Mouse (Mus musculus) retina, postnatal 7 days (tissue): ENCODE data around the gene 1110002E22Rik.
A peak's percentile ranks its signal among the peaks of the same experiment; 100 is the strongest.

Experiments
- DNase-seq: peaks from one replicate; pipeline ENCODE4 v3.0.0-alpha.2; 2012; ENCODE audit warnings: low read depth, low spot score

The 1110002E22Rik gene

DNA sequence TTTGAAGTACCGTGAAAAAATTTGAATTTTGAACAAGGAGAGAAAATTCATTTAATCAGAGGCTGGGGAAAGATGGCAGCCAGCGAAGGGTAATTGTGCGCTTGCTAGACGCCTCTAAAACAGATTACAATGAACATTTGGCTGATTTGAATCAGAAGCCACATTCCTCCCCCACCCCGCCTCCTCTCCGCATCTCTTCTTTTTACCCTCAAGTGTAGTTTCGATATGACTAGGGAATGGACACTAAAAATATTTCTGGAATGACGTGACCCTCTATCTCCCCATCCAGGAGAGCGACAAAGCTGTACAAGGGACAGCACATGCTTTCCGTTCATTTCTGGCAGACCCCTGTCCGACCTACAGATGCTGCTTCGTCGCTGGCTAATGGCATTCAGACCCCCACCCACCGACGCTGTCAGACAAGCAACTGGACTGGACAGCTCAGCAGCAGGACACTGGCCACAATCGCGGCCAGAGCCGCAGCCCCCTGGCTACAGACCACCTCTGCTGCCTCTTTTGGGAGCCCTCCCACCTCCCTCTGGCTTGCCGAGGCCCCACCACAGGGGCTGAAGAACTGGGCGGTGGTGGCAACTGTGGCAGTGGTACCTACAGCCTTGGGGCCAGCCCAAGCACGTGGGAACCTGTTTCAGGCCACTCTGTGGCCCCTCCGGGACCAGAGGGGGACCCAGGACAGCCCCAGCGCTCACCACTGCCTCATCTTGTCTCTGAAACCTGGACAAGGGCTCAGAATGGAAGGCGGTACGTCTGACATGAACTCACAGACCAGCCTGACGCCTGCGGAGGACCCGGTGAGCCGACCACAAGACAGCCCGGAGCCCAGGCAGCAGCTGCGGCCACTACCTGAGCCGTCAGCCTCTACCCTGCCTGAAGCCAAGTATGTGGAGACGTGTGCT is at the start of gene 1110002E22Rik:
Gene 1110002E22Rik, plus strand, starts transcription at position 321 of the 914 bp plus-strand sequence.
- DNase-seq, result no peak

DNA sequence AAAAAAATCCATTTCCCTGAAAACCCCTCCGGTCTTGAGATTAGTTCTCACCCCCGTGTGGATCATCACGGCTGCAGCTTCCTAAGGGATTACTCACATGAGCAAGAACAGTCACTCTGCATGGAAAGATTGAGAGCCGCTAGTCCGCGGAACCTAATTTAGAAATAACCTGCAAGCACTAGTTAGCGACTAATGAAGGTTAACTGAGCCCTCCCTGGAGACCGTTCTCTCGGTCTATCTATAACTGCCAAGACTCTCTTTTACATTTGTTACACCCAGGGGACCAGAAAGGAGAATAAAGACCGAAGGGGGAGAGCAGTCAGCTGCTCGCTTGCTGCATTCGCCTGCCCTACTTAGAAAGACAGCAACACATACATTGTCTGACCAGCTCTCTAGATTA is 48.0 kb upstream of the 1110002E22Rik start:
- DNase-seq, result no peak

DNA sequence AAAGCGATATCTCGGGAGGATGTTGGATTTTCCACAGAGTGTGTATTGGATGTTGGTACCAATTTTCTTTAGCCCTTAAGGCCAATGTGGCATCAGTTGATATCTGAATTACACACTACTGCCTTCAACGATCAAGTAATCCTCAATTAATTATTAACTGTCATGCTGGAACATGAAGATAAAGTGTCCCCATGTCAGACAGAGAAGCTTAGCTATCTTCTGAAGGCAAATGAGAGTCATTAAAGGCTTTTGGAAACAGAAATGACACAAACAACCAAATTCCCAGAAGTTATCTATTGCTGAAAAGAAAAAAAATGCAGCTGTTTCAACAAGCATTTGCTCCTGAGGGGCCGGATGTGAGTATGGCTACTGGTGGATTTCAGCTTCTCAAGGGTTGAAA is 42.8 kb upstream of the 1110002E22Rik start:
- DNase-seq, result no peak

DNA sequence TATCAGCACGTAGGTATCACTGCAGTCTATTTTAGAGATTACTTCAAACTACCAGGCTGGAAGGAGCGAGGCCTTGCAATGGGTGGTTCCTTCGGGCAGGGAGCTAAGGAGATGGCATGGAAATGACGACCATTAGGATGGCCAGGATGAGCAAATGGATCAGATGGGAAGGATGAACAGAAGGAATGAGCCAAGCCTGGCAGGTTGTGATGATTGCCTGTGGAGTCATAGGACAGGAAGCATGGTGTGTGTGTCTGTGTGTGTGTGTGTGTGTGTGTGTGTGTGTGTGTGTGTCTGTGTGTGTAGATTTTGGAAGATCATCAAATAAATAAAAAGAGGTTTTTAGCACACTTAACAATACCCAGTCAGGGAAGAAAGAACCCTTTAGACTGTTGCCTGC is 42.2 kb upstream of the 1110002E22Rik start:
- DNase-seq, result no peak

DNA sequence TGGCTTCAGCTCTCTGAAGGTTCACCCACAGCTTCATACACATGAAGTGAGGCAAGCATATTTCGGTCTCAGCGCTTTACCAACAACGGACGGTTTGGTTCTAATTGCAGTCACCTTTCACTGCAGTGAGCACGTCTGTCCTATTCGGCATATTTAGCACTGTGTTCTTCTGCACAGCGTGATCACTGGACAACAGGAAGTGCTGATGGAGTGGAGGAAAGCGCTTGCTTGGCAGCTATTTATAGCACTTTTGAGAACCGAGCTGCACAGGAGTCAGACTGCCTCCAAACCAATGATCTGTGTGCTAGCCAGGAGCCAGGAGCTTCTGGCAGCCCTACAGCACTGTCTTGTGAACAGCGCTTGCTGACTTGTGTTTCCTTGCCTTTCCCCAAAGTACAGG is 38.6 kb upstream of the 1110002E22Rik start:
- DNase-seq, result no peak

DNA sequence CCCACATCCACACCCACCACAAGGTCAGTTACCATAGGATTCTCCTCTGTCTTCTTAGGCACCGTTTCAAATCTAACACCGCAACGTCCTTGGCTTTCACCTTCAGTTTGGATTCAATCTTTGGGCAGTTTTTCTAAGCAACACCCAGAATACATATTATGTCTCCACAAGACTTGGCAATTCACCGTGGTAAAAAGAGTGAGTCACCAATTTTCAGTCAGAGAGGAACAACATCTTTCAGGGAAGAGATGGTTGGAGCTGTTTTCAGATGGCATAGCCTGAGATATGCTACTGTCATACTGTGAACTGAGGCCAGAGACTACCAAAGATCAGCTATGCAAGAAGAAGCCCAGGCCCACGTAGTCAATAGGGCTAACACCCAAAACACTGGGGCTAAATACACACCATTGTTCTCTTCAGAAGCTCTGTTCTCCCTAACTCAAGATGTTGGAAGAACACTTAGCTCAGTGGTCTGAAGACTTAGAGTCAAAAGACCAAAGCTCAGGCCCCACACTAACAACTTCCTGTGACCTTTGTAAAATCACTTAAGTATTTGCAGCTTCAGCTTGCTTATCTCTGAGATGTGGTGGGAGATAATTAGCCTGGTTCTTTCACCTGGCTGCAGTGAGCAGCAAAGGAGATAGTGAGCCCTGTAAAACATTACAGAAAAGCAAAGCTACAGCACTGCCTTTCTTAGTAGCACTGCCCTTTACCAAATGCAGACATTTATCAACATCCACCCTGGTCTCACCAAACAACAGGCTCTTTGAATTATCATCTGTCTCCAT is 37.1 kb upstream of the 1110002E22Rik start:
- no peak for DNase-seq

DNA sequence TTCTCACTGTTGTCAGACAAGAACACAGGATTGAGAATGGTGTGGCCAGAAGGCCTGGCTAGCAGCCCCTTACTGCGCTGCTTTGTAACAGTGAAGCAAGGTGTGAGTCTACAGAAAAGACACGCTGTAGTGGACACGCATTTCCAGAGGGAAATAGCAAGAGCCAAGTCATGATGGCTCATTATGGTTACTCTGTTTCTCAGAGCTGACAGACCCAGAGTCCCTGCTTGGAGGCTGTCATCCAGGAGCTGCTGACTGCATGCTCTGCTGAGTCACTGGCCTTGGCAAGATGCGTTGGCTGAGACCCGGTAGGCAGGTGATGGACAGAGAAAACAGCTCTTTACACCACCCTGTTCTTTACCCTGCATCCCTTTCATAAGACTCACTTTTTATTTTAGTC is 35.5 kb upstream of the 1110002E22Rik start:
- DNase-seq, result no peak

DNA sequence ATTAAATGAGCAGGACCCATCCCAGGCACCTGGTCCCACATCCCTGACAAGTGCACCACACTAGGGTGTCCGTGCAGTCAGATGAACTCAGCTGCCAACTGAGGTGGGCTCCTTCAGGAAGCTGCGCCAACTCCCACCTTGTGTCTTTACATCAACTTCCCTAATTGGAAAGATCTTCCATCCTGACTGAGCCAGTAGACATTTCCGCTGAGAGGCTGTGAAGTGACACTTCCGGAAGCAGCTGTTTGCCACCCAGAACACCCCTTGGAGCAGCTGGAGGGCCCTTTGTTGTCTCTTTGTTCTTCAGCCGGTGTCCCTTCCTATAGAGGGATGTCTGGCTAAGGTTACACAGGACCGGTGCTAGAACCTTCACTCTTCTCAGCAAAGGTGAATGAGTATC is 34.3 kb upstream of the 1110002E22Rik start:
- DNase-seq, result no peak

DNA sequence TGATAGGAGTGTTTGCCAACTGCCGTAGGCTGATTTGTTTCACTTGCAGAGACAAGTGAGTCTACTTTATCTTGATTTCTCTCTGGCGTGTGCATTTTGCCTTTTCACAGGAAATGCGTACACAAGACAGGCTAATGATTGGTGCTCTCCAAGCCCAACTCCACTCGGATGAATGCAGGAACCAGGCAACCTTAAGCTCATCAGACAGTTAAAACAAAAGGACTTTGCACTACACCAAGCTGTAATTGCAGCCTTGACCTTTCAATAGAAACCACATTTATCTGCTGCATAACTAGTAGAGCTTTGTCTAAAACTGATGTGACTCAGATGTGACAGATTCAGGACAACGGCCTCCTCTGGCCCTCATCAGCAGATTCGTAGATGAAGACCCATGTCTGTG is 30.9 kb upstream of the 1110002E22Rik start:
- DNase-seq, result peak; percentile 9

DNA sequence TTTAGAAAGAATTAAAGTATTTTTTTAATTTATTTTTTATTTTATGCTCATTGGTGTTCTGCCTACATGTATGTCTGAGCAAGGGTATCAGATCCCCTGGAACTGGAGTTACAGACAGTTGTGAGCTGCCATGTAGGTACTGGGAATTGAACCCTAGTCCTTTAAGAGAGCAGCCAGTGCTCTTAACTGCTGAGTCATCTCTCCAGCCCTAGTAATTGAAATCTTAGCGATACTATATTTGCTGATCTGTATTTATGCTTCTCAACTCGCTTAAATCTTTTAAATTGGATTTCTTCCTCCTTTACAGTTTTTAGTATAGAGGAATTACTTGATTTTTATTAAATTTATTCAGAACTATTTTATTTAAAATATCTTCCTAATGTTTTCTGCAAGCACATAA is 23.9 kb upstream of the 1110002E22Rik start:
- no peak for DNase-seq

DNA sequence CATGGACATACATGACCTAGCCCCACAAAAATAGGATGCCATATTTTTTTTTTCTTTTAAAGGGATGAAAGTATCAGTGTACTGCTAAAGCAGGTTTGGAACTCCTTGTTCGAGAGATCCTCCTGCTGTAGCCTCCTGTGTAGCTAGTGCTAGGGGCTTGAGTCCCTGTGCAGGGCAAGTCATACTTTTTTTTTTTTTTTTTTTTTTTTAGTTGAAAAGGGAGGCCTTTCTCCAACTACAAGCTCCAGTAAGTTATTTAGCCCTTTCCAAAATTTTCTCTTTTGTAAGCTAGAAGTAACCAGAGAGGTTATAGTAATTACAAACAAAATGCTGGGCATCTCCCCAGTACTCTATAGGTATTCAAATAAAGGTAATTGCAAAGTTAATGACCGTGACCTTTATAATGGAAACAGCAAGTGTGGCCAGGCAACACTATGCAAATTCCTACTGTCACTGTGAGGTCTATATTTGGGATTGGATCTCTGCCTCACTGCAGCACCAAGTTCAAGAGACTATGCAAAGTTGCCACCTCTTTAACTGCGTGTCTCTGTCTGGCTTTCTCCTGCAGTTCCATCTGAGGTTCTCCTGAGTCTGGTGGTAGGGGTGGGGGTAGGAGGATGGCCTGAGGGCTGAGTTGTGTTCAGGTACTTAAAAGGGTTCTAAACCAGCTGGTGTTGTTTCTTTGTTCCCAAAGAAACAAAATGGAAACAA is 23.1 kb upstream of the 1110002E22Rik start:
- no peak for DNase-seq

DNA sequence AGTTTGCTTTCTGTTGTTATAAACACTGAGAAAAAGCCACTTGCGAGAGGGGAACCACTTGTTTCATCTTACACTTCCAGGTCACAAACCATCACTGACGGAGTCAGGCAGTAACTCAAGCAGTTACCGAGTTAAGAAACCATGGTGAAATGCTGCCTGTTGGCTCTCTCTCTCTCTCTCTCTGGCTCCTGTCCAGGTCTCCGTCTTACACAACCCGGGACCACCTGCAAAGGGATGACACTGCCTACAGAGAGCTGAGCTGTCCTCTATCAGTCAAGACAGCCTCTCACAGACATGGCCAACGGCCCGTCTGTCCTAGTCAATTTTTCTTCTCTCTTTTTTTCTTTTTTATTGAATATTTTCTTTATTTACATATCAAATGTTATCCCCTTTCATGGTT is 21.5 kb upstream of the 1110002E22Rik start:
- DNase-seq, result no peak

DNA sequence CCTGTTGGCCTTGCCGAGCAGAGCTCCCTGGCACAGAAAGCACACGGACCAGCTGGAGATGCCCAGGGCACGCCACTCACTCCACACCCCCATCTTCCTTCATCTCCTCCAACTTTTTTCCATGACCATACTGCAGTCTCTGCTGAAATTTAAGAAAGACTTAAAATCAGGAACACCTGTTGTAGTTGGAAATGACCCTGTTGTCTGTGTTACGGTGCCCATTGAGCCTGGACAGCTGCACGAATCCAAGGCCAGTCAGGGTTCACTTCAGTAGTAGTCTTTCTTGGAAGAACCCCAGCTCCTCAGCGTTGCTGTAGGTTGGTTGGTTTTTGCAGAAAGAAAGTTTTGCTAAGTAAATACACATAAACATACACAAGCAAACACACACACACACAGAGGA is 15.3 kb upstream of the 1110002E22Rik start:
- no peak for DNase-seq

DNA sequence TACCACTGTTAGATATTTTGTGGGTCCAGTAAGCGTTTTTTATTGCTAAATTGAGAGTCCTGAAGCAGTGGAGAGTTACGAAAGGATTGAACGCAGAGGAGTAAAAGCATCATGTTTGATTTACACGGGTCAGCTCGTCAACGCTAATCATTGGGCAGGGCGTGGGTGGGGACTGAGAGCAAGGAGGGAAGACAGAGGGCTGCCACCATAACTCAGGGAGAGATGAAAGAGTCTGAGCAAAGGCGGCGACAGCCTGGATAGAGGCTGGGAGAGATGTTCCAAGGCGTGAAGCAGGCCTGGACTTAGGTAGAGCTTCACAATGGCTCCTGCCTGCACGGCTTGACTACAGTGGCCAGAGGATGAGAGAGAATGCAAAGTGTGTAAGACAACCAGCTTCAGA is 14.1 kb upstream of the 1110002E22Rik start:
- DNase-seq, result no peak

DNA sequence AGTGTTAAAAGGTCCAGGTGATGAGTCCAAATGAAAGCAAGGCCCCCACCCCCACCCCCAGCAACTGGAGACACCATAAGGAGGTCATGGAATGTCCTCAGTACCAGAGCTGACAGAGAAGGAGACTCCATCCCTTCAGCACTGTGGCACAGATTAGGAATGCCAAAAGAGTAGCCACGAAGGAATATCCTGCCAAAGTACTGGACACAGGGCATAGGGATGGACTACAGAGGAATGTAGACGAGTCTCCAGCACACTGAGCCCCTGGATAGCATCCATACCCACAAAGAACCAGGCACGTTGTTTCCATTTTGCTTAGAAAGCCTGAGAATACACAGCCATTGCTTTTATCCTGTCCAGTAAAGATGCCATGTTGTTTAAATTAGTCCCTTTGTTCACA is 13.4 kb upstream of the 1110002E22Rik start:
- no peak for DNase-seq

DNA sequence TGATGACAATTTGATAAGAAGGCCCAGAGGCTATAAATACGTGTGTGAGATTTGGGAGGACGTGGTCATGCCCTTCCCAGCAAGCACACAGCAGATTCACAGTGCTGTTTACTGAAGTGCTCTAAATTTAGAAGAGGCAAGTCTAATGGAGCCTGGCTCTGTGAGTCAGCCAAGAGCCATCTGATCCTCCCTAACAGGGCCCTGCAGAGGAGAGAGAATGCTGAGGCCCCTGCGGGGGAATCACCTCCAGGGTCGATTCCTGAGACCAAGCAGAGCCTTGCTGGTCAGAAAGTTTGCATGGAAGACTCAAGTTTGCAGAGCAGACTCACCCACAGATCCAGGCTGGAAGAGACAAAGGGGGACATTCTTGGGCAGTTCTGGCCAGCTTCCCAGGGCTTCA is 10.9 kb upstream of the 1110002E22Rik start:
- DNase-seq, result no peak

DNA sequence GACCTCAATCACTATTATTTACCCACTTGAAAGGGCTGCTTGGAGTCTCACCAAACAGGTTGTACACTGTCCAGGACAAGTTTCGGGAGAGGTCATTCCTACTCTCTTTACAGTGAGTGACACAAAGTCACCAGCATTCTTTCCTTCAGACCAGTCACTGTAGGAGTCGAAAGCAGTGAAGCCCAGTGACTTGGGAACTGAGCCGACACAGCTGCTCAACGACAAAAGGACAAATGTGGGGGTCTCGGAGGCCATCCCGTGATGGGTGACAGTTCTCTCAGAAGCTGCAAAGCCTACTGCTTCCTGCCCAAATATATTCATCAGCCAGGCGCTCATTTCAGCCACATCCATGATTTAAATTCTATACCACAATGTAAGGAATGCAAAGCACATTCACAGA is 7.9 kb upstream of the 1110002E22Rik start:
- no peak for DNase-seq

DNA sequence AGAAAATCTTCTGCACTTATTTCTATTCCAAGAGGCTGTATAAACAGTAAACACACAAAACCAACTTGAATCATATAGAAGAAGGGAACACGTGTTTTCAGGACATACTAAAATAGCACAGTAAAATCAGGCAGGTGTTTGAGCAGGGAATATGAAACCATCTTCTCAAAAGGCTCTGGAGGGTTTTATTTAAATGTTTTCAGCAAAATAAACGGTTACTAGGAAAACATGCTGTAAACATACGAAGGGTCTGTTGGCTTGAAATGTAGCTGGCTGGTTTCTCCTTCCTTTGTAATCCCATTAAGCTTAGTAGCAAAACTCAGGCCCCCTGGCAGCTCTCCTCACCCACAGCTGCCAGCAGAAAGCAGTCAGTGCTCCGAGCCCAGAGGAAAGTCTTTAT is 6.6 kb upstream of the 1110002E22Rik start:
- no peak for DNase-seq

DNA sequence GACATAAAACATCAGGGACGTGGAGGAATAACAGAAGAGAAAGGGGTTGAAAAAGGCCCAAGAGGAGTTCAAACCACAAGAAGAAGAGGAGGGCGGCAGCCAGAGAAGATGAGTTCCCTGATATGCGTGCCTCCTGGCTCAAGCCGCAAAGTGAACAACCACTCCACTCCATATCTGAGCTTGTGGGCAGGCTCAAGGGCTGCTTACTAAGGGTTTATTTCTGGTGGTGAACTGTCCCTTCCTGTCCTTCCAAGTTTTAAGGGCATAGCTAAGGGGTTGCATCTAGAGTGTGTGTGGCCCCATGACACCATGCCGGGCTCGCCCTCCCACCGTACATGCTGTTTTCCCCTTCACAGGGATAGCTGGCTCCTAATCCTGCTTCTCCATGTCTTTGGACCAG is 4.4 kb upstream of the 1110002E22Rik start:
- no peak for DNase-seq

DNA sequence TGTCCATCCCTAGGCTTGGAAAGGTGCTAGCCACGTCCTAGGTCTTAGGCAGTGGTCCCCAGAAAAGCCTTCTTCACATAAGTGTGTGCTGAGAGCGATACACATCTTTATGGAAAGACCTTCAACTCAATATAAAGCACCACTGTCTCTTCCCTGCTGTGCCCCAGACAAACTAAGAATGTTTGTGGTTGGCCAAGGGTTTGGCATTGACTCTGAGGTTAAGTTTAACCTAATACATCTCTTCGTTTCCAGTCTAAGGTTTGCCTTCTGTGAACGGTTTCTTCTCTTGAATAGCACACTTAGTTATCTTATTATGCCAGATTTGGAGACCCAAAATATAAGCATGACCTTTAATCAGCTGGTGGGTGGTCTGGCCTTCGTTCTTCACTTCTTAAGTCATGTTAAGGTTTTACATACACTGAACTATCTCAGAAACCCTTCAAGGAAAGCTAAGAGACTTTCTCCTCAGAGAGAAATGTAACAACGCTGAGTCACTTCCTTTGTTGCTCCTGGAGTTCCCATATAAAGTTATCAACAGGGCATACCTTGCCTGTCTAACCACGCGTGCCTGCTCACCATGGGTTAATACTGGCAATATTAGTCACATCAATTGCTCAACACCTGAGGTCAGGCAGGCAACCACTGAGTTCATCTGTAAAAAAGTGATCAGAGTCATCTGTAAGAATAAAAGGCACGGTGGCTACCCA is 3.5 kb upstream of the 1110002E22Rik start:
- DNase-seq, result no peak

DNA sequence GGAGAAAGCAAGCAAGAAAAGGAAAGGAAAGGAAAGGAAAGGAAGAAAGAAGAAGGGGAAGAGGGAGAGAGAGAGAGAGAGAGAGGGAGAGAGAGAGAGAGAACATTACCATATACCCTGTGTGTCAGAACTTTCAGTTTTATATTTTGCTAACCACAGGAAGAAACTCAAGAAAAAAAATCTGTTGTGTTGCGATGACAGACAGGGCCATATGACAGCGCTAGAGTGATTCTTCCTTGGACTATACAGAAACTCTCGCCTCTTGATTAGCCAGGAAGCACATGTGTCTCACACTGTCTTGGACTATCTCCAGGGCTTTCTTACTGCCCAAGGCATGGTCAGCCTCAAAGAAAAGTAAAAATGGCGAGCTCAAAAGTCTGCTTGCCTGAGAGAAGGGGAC is 2.2 kb upstream of the 1110002E22Rik start:
- DNase-seq, result no peak
